Mouse (Mus musculus): ENCODE data around the gene Hk1. TPM values are rescaled to one million over a fixed set of nuclear protein-coding genes. Genes with fewer than 3 reads are reported as not detected.
A peak's percentile ranks its signal among the peaks of the same experiment; 100 is the strongest.

Gene Hk1
- total RNA-seq, 2 experiments from 2014 or later = 6.2 to 8.7 TPM

DNA sequence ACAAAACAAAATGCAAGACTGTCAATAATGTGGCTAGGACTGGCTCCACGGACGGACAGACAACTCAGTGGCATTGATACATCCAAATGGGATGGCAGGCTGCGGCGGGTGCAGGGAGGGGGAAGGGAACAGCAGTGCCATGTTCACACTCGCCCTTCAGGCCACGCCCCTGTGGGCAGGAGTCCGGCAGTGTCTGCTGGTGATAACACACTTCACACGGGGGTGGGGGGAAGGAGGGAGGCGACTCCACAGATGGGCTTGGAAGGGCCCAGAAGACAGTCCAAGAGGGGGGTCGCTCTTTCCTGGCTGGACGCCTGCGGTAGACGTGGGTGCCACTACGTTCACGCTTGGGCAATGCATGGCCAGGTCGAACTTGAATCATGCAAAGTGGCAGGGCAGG lies 110.4 kb downstream of the Hk1 start:
- intact Hi-C loops (cut with DNase I) = no loop called here

DNA sequence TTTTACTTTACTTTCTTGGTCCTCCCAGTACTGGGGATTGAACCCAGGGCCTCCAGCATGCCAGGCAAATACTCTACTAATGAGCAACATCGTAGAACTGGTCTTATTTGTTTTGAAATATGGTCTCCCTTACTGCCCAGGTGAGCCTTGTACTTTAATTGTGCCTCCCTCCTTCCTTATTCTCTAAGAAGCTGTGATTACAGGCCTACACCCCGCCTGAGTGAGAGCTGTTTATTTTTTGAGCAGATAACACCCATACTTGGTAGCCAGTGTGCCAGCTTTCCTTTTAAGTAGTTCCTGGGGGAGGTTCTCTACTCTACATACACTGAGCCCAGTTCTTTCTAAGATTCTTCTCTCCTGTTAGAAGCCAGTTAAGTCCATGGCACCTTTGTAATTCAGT lies 115.4 kb downstream of the Hk1 start:
- TF ChIP-seq CTCF (IDR thresholded peaks at IDR 0.05) = no peak
- no peak overlapping the region for H3K4me3 ChIP-seq
- no peak for DNase-seq
- no peak overlapping the region for H3K27ac ChIP-seq
- intact Hi-C loops (cut with DNase I) = no loop called here

More for the DNA sequence above, 110.4 kb downstream of the Hk1 start:
- Histone ChIP-seq H3K27ac (no peak overlapping the region), H3K4me3 (no peak overlapping the region)
- DNase-seq = no peak
- no peak for TF ChIP-seq CTCF (IDR thresholded peaks at IDR 0.05)

DNA sequence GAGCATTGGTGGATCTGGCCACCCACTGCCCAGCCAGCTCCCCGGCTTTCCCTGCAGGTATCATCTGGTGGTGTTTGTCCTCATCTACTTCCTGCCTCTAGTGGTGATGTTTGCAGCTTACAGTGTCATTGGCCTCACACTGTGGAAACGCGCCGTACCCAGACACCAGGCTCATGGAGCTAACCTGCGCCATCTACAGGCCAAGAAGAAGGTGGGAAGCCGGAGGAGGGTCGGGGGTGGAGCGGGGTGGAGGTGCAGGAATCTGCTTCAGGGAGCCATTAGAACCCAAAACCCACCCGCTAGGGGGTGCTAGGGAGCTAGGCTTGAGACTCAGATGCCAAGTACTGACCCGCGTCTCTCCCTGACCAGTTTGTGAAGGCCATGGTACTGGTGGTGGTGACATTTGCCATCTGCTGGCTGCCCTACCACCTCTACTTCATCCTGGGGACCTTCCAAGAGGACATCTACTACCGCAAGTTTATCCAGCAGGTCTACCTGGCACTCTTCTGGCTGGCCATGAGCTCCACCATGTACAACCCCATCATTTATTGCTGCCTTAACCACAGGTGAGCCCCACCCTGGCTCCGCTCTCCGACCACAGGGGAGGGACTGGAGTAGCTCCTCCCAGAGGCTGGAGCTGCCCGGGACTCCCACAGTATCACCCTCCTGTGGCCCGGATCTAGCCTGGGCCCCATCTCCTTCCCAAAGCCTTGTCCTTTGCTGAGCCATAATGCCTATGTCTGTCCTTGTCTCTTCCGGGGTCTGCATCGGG lies 118.4 kb downstream of the Hk1 start:
- TF ChIP-seq CTCF (IDR thresholded peaks at IDR 0.05) = peak; percentile 58
- intact Hi-C loops (cut with DNase I) = no loop called here
- peak; percentile 57 for DNase-seq
- Histone ChIP-seq H3K4me3 (no peak overlapping the region), H3K27ac (no peak overlapping the region)

DNA sequence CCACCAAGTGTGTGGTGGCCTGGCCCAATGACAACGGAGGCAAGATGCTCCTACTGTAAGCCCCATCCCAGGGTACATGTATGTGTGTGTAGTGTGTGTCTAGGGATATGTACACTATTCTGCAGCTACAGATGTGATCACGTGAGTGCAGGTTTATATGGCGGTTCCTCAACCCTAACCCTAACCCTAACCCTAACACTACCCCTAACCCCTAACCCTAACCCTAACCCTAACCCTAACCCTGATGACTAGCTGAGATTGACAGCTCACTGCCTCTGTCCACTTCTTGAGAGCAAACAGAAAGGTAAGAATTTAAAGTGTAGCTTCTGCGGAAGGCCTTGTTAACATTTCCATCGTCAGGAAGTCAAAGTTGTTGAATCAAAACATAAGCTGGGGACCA lies 121.4 kb downstream of the Hk1 start:
- intact Hi-C loops (cut with DNase I) = no loop called here
- no peak for DNase-seq
- Histone ChIP-seq H3K27ac (no peak overlapping the region), H3K4me3 (no peak overlapping the region)
- no peak for TF ChIP-seq CTCF (IDR thresholded peaks at IDR 0.05)

DNA sequence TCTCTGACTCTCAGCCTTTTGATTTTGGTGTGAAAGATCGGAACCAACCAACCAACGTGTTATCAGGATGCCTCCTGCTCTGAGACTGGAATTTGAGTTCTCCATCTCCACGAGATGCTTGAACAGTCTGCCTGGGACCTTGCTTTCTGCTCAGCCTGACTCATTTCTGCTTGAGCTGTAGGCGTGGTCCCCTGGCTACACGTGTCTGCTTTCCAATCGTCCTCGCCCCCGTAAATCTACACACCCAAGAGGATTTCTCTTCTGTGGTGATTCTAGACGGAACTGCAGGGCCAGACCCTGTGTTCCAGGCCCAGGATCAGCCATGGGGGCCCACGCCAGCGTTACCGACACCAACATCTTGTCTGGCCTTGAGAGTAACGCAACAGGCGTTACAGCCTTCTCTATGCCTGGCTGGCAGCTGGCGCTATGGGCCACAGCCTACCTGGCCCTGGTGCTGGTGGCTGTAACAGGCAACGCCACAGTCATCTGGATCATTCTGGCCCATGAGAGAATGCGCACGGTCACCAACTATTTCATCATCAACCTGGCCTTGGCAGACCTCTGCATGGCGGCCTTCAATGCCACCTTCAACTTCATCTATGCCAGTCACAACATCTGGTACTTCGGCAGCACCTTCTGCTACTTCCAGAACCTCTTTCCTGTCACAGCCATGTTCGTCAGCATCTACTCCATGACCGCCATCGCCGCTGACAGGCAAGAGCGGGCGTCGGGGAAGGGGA lies 127.0 kb downstream of the Hk1 start:
- no peak overlapping the region for H3K4me3 ChIP-seq
- DNase-seq = no peak
- no peak overlapping the region for H3K27ac ChIP-seq
- intact Hi-C loops (cut with DNase I) = no loop called here
- no peak for TF ChIP-seq CTCF (IDR thresholded peaks at IDR 0.05)

DNA sequence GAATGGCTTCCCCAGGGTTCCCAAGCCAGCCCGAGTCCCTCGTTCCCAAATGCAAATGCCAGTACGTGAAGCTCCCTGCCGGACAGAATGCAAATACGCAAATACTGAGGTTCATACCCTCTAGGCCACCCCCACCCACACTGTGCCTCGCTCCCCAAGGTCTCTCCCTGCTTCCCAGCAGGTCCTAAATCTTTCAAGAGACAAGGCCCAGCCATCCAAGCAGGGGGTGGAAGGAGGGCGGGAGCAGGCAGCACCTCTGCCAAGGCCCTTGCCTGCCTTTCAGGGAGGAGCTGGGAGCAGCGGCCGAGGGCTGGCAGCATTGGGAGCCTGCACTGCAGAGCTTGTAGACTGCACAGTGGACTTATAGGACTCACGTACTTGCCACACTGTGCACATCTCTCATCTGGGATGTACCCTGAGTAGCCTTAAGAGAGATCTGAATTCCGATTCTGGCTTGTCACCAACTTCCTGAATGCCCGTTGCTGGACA lies 127.7 kb downstream of the Hk1 start, which contains the start of gene Tacr2:
Gene Tacr2, plus strand, starts transcription at position 439 of the 489 bp plus-strand sequence.
- H3K27ac ChIP-seq = no peak within 1 kb of the TSS
- no peak within 1 kb of the TSS for H3K4me3 ChIP-seq
- intact Hi-C loops (cut with DNase I) = no loop called here
- no peak for DNase-seq
- TF ChIP-seq CTCF (IDR thresholded peaks at IDR 0.05) = no peak

DNA sequence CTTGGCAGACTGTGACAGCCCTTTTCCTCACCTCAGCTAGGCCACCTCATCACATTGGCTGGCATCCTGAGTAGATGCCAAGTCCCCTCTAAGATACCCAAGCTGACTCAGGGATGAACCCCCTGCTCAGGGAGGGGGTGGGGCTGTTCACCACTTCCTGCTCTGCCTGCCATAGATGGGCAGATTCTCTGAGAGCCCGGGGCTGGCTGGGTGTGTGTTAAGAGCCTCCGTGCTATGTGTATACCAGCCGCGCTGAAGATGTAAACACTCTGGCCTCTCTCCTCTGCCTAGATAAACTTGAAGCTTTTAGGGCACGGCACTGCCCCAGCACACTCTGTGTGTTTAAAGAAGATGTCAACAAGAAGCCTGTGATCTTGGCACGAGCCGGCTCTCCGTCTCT lies 131.9 kb downstream of the Hk1 start:
- Histone ChIP-seq H3K27ac (no peak overlapping the region), H3K4me3 (no peak overlapping the region)
- no peak for TF ChIP-seq CTCF (IDR thresholded peaks at IDR 0.05)
- intact Hi-C loops (cut with DNase I) = no loop called here
- DNase-seq = no peak

DNA sequence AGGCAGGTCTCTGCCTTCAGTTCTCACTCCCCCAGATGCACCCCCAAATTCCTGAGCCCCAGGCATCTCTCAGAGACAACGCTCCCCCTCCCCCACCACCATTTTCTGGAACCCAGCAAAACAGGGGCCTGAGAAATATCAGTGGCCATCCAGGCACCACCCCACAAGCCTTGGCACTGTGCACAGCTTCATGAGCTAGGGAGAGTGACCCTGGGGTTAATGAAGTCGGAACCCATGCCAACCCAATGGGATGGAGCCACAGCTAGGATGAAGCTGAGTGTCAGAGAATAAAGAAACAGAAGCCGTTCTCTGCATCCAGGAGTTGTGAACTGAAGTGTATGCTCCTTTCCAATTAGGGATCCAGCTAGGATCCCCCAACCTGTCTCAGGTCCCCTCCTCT lies 132.6 kb downstream of the Hk1 start:
- TF ChIP-seq CTCF (IDR thresholded peaks at IDR 0.05) = no peak
- Histone ChIP-seq H3K4me3 (no peak overlapping the region), H3K27ac (no peak overlapping the region)
- no peak for DNase-seq
- intact Hi-C loops (cut with DNase I) = no loop called here

DNA sequence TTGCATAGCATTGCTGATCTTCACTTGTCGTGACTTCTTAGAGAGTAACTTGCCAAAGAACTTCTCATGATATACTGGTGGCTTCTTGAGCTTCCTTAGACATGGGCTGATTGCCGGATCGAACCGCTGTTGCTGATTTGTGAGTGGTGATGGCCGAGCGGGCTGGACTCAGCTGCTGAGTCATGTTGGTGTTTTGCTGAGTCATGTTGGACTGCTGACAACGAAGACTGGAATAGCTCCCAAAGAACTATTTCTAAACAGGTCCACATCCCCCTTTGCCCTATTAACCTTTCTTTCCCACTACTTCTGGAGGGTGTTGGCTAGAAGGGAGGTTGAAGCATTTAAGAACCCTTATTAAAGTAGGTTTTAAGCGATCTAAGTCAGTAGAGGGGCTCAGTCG lies 135.6 kb downstream of the Hk1 start:
- H3K27ac ChIP-seq = no peak overlapping the region
- TF ChIP-seq CTCF (IDR thresholded peaks at IDR 0.05) = no peak
- H3K4me3 ChIP-seq = no peak overlapping the region
- intact Hi-C loops (cut with DNase I) = loop anchor here (5.0 kb wide), 2 partner anchors 137 to 192 kb away; no protein-coding TSS in a partner anchor
- no peak for DNase-seq

DNA sequence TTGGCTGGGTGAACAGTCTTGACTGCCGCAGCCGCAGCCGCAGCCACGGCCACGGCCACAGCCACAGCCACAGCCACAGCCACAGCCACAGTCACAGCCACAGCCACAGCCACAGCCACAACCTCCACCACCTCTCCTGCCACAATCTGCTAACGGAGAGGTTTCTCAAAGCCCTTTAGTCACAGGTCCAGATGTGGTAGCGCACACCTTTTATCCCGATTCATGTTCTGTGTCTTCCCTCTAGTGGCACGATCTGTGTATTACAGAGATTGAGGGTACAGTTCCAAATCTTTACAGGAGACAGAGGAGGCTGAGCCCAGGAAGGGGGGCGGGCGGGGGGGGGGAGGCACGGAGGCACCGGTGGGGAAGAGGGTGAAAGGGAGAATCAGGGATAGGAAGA lies 136.8 kb downstream of the Hk1 start:
- Histone ChIP-seq H3K27ac (no peak overlapping the region), H3K4me3 (no peak overlapping the region)
- peak; percentile 68 for TF ChIP-seq CTCF (IDR thresholded peaks at IDR 0.05)
- DNase-seq = peak; percentile 44
- intact Hi-C loops (cut with DNase I) = loop anchor here (1.0 to 5.0 kb wide), 3 partner anchors 56 to 191 kb away; no protein-coding TSS in a partner anchor

DNA sequence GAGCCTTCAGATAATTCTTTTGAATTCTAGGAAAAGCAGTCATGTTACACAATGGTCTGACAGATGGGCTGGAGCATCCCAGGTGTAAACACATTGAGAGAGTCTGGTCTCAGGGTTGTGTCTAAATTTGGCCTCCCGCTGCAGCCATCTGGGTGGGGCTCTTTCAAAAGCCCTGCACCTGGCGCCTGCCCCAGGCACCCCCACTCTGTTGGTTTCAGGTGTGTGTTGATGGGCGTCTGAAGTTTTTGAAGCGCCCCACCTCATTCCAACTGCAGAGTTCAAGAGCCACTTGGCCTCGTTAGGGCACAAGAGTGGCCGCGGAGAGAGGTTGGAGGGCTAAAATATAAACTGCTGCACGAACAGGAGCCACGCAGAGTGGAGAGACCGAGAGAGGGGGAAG lies 137.3 kb downstream of the Hk1 start:
- TF ChIP-seq CTCF (IDR thresholded peaks at IDR 0.05) = no peak
- Histone ChIP-seq H3K4me3 (no peak overlapping the region), H3K27ac (no peak overlapping the region)
- DNase-seq = no peak
- intact Hi-C loops (cut with DNase I) = loop anchor here (5.0 kb wide), 2 partner anchors 135 to 190 kb away; no protein-coding TSS in a partner anchor

DNA sequence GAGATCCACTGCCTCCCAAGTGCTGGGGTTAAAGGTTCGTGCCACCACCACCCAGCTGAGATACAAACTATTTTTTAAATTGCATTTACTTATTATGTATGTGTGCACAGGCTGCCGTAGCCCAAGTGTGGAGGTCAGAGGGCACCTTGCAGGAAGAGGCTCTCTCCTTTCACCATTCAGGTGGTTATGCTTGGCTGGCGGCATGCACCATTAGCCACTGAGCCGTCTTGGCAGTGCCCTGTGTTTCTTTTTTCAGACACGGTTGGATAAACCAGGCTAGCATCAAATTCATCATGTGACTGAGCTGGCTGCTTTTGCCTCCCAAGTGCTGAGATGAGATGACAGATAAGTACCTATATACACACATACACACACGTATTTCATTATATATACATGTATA lies 140.4 kb downstream of the Hk1 start:
- DNase-seq = peak; percentile 89
- H3K4me3 ChIP-seq = no peak overlapping the region
- intact Hi-C loops (cut with DNase I) = no loop called here
- no peak for TF ChIP-seq CTCF (IDR thresholded peaks at IDR 0.05)
- peak overlapping the region; percentile 74 for H3K27ac ChIP-seq

DNA sequence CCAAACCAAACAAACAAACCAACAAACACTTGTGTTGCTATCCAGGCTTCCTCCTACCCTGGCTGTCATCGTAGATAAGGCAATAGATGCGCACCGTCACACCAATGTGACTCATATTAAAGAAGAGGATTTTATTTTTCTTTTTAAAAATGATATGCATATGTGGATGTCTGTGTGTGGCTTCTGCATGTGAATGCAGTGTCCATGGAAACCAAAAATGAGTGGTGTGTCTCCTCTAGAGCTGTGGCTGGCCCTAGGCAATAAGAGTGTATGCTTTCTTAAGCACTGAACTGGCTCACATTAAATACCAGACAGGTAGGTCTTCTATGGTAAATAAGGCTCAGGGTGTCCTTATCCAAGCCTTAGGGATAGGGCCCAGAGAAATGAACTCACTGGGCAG lies 141.0 kb downstream of the Hk1 start:
- TF ChIP-seq CTCF (IDR thresholded peaks at IDR 0.05) = no peak
- Histone ChIP-seq H3K27ac (peak overlapping the region; percentile 74), H3K4me3 (no peak overlapping the region)
- DNase-seq = no peak
- intact Hi-C loops (cut with DNase I) = no loop called here
